Comparison of ENCODE assay signal across 18 mouse cellular contexts in the genomic region with DNA sequence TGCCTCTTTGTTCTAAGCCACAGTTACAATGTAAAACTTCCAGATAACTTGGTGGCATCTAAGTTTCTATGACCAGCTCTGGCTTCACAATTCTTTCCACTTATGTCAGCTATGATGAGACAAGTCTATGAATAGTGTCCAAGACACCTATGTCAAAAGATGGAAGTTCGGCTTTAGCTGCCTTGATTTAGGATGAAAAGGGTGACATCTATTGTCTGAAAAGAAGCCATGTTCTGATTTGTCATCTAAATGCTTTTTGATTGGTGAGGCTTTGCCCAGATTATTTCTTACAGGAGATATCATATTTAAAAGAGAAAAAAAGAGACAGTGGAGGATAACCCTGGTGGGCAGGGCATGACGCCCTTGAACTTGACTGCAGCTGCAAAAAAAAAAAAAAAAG.
DNase-seq lines count a peak whose midpoint lies in the region; ATAC-seq and TF ChIP-seq lines count a peak whose summit lies in the region.
"Had no signal": no experiment of that assay in that cellular context is flagged by ENCODE, and none has a peak within 500 bp of the region (broad histone marks: within the 10 kb centered on the region; RNA-seq: fewer than 3 reads in every experiment).

No protein-coding gene starts in this region.

- H3K4me1 ChIP-seq in heart, embryonic 15.5 days (replicated peaks): peaks cover 13% of the 10 kb centered on the region
- H3K4me1 ChIP-seq in midbrain, postnatal 0 days (ENCODE audit: insufficient read depth, low read length): no peaks in the 10 kb centered on the region
- no peaks in the 10 kb centered on the region for H3K4me1 ChIP-seq in midbrain, embryonic 16.5 days (ENCODE audit: control insufficient read depth, insufficient read depth, low read length)
- H3K4me1 ChIP-seq: forebrain, embryonic 15.5 days; hindbrain, embryonic 13.5 days had no signal

- 53% methylated on average over 2 of the region's 2 CpGs for WGBS in heart, embryonic 15.5 days
- WGBS in midbrain, postnatal 0 days: 70% methylated on average over 2 of the region's 2 CpGs
- WGBS in midbrain, embryonic 16.5 days: 66% methylated on average over 2 of the region's 2 CpGs

- 0 out of 2 replicates have a peak overlapping the region, but pooled peaks have one; percentile 11 for H3K4me2 ChIP-seq in heart, embryonic 15.5 days
- H3K4me2 ChIP-seq in midbrain, postnatal 0 days (ENCODE audit: low read depth, low read length, poor library complexity, severe bottlenecking): no peak overlapping the region
- no peak overlapping the region for H3K4me2 ChIP-seq in midbrain, embryonic 16.5 days (ENCODE audit: low read length)
- H3K4me2 ChIP-seq: embryonic facial prominence, embryonic 12.5 days; forebrain, embryonic 15.5 days; hindbrain, embryonic 13.5 days had no signal

- DNase-seq in heart, postnatal 36 days: no peak
- DNase-seq in layer of hippocampus, adult 2 months (ENCODE audit: low spot score in 2 of 2): no peak
- DNase-seq in layer of hippocampus, postnatal 25 days (ENCODE audit: extremely low spot score in 1 of 2, low spot score in 1 of 2): no peak
- DNase-seq in midbrain, postnatal 0 days (ENCODE audit: low spot score): no peak
- DNase-seq in urinary bladder, postnatal 25 days (ENCODE audit: low spot score): no peak
- DNase-seq: adrenal gland, postnatal 14 days; B cell, adult 2 months; cerebellum, adult 11-12 months; cerebellum, adult 9-10 months; gastrocnemius, postnatal 10 days had no signal

- H3K9me3 ChIP-seq in heart, embryonic 15.5 days (replicated peaks): no peaks in the 10 kb centered on the region
- no peaks in the 10 kb centered on the region for H3K9me3 ChIP-seq in midbrain, postnatal 0 days (ENCODE audit: low read length)
- H3K9me3 ChIP-seq in midbrain, embryonic 16.5 days (replicated peaks; ENCODE audit: control insufficient read depth, low read length, poor library complexity, severe bottlenecking): no peaks in the 10 kb centered on the region
- H3K9me3 ChIP-seq: embryonic facial prominence, embryonic 12.5 days; forebrain, embryonic 15.5 days; heart, embryonic 10.5 days; hindbrain, embryonic 13.5 days had no signal

- no peaks in the 10 kb centered on the region for H3K27me3 ChIP-seq in heart, embryonic 15.5 days
- no peaks in the 10 kb centered on the region for H3K27me3 ChIP-seq in midbrain, postnatal 0 days (ENCODE audit: insufficient read depth, low read length)
- H3K27me3 ChIP-seq in midbrain, embryonic 16.5 days (ENCODE audit: control insufficient read depth, insufficient read depth, low read depth, low read length): no peaks in the 10 kb centered on the region
- H3K27me3 ChIP-seq: embryonic facial prominence, embryonic 12.5 days; forebrain, embryonic 15.5 days; hindbrain, embryonic 13.5 days had no signal

- peak; percentile 43 for TF ChIP-seq CTCF in layer of hippocampus, adult 2 months (conservative IDR thresholded peaks at IDR 0.05)
- peak; percentile 33 for TF ChIP-seq CTCF in midbrain, postnatal 0 days (IDR thresholded peaks at IDR 0.05)

- no peak overlapping the region for H3K27ac ChIP-seq in heart, embryonic 15.5 days
- no peak overlapping the region for H3K27ac ChIP-seq in layer of hippocampus, adult 2 months
- no peak overlapping the region for H3K27ac ChIP-seq in midbrain, postnatal 0 days (ENCODE audit: low read depth, low read length)
- no peak overlapping the region for H3K27ac ChIP-seq in midbrain, embryonic 16.5 days (ENCODE audit: low read length)
- H3K27ac ChIP-seq: embryonic facial prominence, embryonic 12.5 days; forebrain, embryonic 15.5 days; hindbrain, embryonic 13.5 days; hindbrain, postnatal 0 days had no signal

- no peak overlapping the region for H3K9ac ChIP-seq in heart, embryonic 15.5 days
- H3K9ac ChIP-seq in midbrain, postnatal 0 days (replicated peaks; ENCODE audit: low read length, poor library complexity, severe bottlenecking): no peak overlapping the region
- H3K9ac ChIP-seq in midbrain, embryonic 16.5 days (ENCODE audit: low read depth, low read length): no peak overlapping the region
- H3K9ac ChIP-seq: embryonic facial prominence, embryonic 12.5 days; forebrain, embryonic 15.5 days; hindbrain, embryonic 13.5 days had no signal

- H3K36me3 ChIP-seq in heart, embryonic 15.5 days: no peaks in the 10 kb centered on the region
- no peaks in the 10 kb centered on the region for H3K36me3 ChIP-seq in midbrain, postnatal 0 days (ENCODE audit: insufficient read depth, low read length)
- no peaks in the 10 kb centered on the region for H3K36me3 ChIP-seq in midbrain, embryonic 16.5 days (ENCODE audit: control insufficient read depth, insufficient read depth, low read length)
- H3K36me3 ChIP-seq: embryonic facial prominence, embryonic 12.5 days; forebrain, embryonic 15.5 days; heart, embryonic 10.5 days; hindbrain, embryonic 13.5 days had no signal

- intact Hi-C loops in heart, postnatal 36 days (cut with DNase I): loop anchor here (2.0 to 5.0 kb wide), 2 partner anchors 115 to 359 kb away; no protein-coding TSS in a partner anchor

- H3K4me3 ChIP-seq in heart, embryonic 15.5 days: no peak overlapping the region
- no peak overlapping the region for H3K4me3 ChIP-seq in layer of hippocampus, adult 2 months
- no peak overlapping the region for H3K4me3 ChIP-seq in midbrain, postnatal 0 days (ENCODE audit: low read depth, low read length)
- no peak overlapping the region for H3K4me3 ChIP-seq in midbrain, embryonic 16.5 days (ENCODE audit: low read depth, low read length)
- H3K4me3 ChIP-seq: embryonic facial prominence, embryonic 12.5 days; forebrain, embryonic 15.5 days; heart, embryonic 10.5 days; hindbrain, embryonic 13.5 days had no signal

- ATAC-seq in heart, embryonic 15.5 days (replicated peaks; ENCODE audit: insufficient number of reproducible peaks, insufficient read depth, low FRiP score, low read depth): no peak
- ATAC-seq in midbrain, postnatal 0 days (ENCODE audit: low FRiP score): no peak
- ATAC-seq in midbrain, embryonic 16.5 days: no peak
- ATAC-seq: CD4-positive, CD25-positive, alpha-beta regulatory T cell, adult 4 months; forebrain, embryonic 15.5 days had no signal
